Mouse (Mus musculus) ES-E14 (cell line): Measurements from ENCODE around the gene Fhit. TPM values are rescaled to one million over a fixed set of nuclear protein-coding genes. Genes with fewer than 3 reads are reported as not detected.

Experiments used
- DNase-seq: peaks from one replicate; pipeline ENCODE4 v3.0.0-alpha.2; 2013; ENCODE audit warnings: low read depth, low spot score
- H3K27ac ChIP-seq: 2 replicates; pipeline ENCODE4 v1.5.1; 2012; ENCODE audit warnings: low read depth, mild to moderate bottlenecking, low read length, moderate library complexity, mixed read lengths; ENCODE audit not compliant: poor library complexity, insufficient read depth, severe bottlenecking
- H3K36me3 ChIP-seq: 2 replicates; pipeline ENCODE4 v1.6.1; 2012; ENCODE audit warnings: mild to moderate bottlenecking, low read length, moderate library complexity, mixed read lengths; ENCODE audit not compliant: control insufficient read depth, poor library complexity, insufficient read depth, severe bottlenecking
- H3K4me1 ChIP-seq, 2 experiments: fragments of 150-350 bp in 1 of 2; sonication (generic) in 1 of 2; 2 replicates each; pipeline ENCODE4 v1.6.1; 2012; ENCODE audit warnings: low read length in 2 of 2, mild to moderate bottlenecking in 1 of 2, mixed read lengths in 1 of 2; ENCODE audit not compliant: control insufficient read depth in 2 of 2, insufficient read depth in 2 of 2, poor library complexity in 1 of 2
- H3K4me3 ChIP-seq, 2 experiments: fragments of 150-350 bp in 1 of 2; sonication (generic) in 1 of 2; 2 replicates each; pipeline ENCODE4 v1.5.1; 2012; ENCODE audit warnings: low read length in 2 of 2, low read depth in 1 of 2, mild to moderate bottlenecking in 1 of 2, mixed read lengths in 1 of 2; ENCODE audit not compliant: insufficient read depth in 1 of 2, poor library complexity in 1 of 2, severe bottlenecking in 1 of 2
- H3K9ac ChIP-seq: 2 replicates; pipeline ENCODE4 v1.6.1; 2012; ENCODE audit warnings: low read depth, mild to moderate bottlenecking, low read length, mixed read lengths; ENCODE audit not compliant: poor library complexity, insufficient read depth, severe bottlenecking
- H3K9me3 ChIP-seq: fragments of 150-350 bp; sonication (generic); 2 replicates; pipeline ENCODE4 v1.6.1; 2012; ENCODE audit warnings: low read depth, mild to moderate bottlenecking, low read length; ENCODE audit not compliant: control insufficient read depth, insufficient read depth
- CHD2 ChIP-seq: IDR thresholded peaks from 2 replicates; pipeline ENCODE4 v1.6.1; 2014; ENCODE audit warnings: mild to moderate bottlenecking, low read depth, low read length, inconsistent platforms
- HCFC1 ChIP-seq: IDR thresholded peaks from 2 replicates; pipeline ENCODE4 v1.6.1; 2012; ENCODE audit warnings: low read length, inconsistent platforms, borderline replicate concordance; ENCODE audit not compliant: insufficient read depth
- MAFK ChIP-seq: IDR thresholded peaks from 2 replicates; pipeline ENCODE4 v1.6.1; 2014; ENCODE audit warnings: mild to moderate bottlenecking, low read depth, low read length, inconsistent platforms; ENCODE audit not compliant: insufficient read depth
- ZC3H11A ChIP-seq: IDR thresholded peaks from 2 replicates; pipeline ENCODE4 v1.6.1; 2012; ENCODE audit warnings: low read depth, mild to moderate bottlenecking, inconsistent platforms, low read length, borderline replicate concordance
- ZNF384 ChIP-seq: IDR thresholded peaks from 2 replicates; pipeline ENCODE4 v1.6.1; 2012; ENCODE audit warnings: low read depth, low read length, inconsistent platforms
- in situ Hi-C, 2 experiments: fragments of 600-800 bp; cut with MboI; formaldehyde crosslinking; loops; one replicate each; pipeline ENCODE4 v1.15.1; 2025; ENCODE audit warnings: low sequenced_read_pairs in 2 of 2, inconsistent platforms in 1 of 2; ENCODE audit not compliant: unreplicated experiment in 2 of 2
- total RNA-seq: library from RNA; depleted of rRNA; stranded (reverse); fragments of 300-350 nt; gene quantifications from 2 replicates; pipeline ENCODE4 v1.2.3, GENCODE M21; 2012

Fhit gene
- total RNA-seq, 1 experiment = 1.0 TPM

- no peak overlapping the region for H3K4me3 ChIP-seq
- no peaks in the 10 kb centered on the region for H3K9me3 ChIP-seq
- H3K4me1 ChIP-seq = peaks cover 3 to 5% of the 10 kb centered on the region in 2 experiments; a peak in 2 of 4 replicates
- in situ Hi-C loops = no loop called here
- no peak for TF ChIP-seq MAFK
- no peak for TF ChIP-seq CHD2
- no peak for TF ChIP-seq ZNF384
- TF ChIP-seq ZC3H11A = no peak
- no peak for TF ChIP-seq HCFC1
- no peak overlapping the region for H3K9ac ChIP-seq
- no peaks in the 10 kb centered on the region for H3K36me3 ChIP-seq
- H3K27ac ChIP-seq = no peak overlapping the region
- DNase-seq = no peak
These were observed 1489.1 kb downstream of the Fhit start for GRCm38 (mm10) chr14:9672728-9673127.

- H3K9ac ChIP-seq = no peak overlapping the region
- no peak for DNase-seq
- peaks cover 3 to 5% of the 10 kb centered on the region in 2 experiments; a peak in 2 of 4 replicates for H3K4me1 ChIP-seq
- no peak overlapping the region for H3K27ac ChIP-seq
- no peaks in the 10 kb centered on the region for H3K36me3 ChIP-seq
- no peak overlapping the region for H3K4me3 ChIP-seq
- in situ Hi-C loops = no loop called here
- no peaks in the 10 kb centered on the region for H3K9me3 ChIP-seq
- TF ChIP-seq MAFK = no peak
These were observed 1490.1 kb downstream of the Fhit start for GRCm38 (mm10) chr14:9671776-9672175.

- H3K4me1 ChIP-seq = peaks cover 3 to 5% of the 10 kb centered on the region in 2 experiments; a peak in 2 of 4 replicates
- no peak for DNase-seq
- no peaks in the 10 kb centered on the region for H3K9me3 ChIP-seq
- in situ Hi-C loops = no loop called here
- H3K27ac ChIP-seq = no peak overlapping the region; the same call in 1 of the 2 replicates
- TF ChIP-seq HCFC1 = no peak
- no peak for TF ChIP-seq ZNF384
- TF ChIP-seq CHD2 = no peak
- TF ChIP-seq ZC3H11A = no peak
- no peak for TF ChIP-seq MAFK
- H3K36me3 ChIP-seq = no peaks in the 10 kb centered on the region
- no peak overlapping the region for H3K4me3 ChIP-seq
- H3K9ac ChIP-seq = no peak overlapping the region
These were observed 1492.1 kb downstream of the Fhit start for GRCm38 (mm10) chr14:9669766-9670165.

GRCm38 (mm10) chr14:9658445-9658844, 1503.4 kb downstream of the Fhit start:
- H3K9me3 ChIP-seq = no peaks in the 10 kb centered on the region
- H3K27ac ChIP-seq = no peak overlapping the region
- no peak overlapping the region for H3K9ac ChIP-seq
- DNase-seq = no peak
- no peak for TF ChIP-seq ZC3H11A
- 0 out of 2 replicates have a peak, but pooled peaks have one; percentile 32 for TF ChIP-seq CHD2
- no peak for TF ChIP-seq ZNF384
- in situ Hi-C loops = no loop called here
- H3K36me3 ChIP-seq = no peaks in the 10 kb centered on the region
- no peaks in the 10 kb centered on the region for H3K4me1 ChIP-seq
- H3K4me3 ChIP-seq = no peak overlapping the region

- TF ChIP-seq ZC3H11A (no peak), HCFC1 (no peak), MAFK (no peak), CHD2 (no peak), ZNF384 (no peak)
- H3K36me3 ChIP-seq = no peaks in the 10 kb centered on the region
- H3K4me1 ChIP-seq = no peaks in the 10 kb centered on the region
- no peak overlapping the region for H3K27ac ChIP-seq
- H3K4me3 ChIP-seq = no peak overlapping the region
- H3K9me3 ChIP-seq = no peaks in the 10 kb centered on the region
- in situ Hi-C loops = no loop called here
- DNase-seq = no peak
- no peak overlapping the region for H3K9ac ChIP-seq
These were observed 1510.4 kb downstream of the Fhit start for GRCm38 (mm10) chr14:9651417-9651816.
